Mouse (Mus musculus) stomach, embryonic 14.5 days (tissue): ENCODE measurements at regions not wholly inside any gene's neighbourhood (a gene's known extent, or its start where the extent isn't known, plus 50 kb on each side); places are given as distances from the start of the nearest gene placed in this dataset.

Experiments used
- ATAC-seq: fragments of 200-750 bp; cut with Nextera tagmentation; 2 replicates; pipeline ENCODE4 v1.8.0; 2017; ENCODE audit warnings: low read depth, moderate TSS enrichment; ENCODE audit not compliant: insufficient number of reproducible peaks, insufficient read depth, low FRiP score
- H3K27ac ChIP-seq: fragments of 300-500 bp; sonication (generic); 2 replicates; pipeline ENCODE4 v1.5.1; 2014; ENCODE audit warnings: mild to moderate bottlenecking, low read length, moderate library complexity, mixed read lengths
- H3K27me3 ChIP-seq: fragments of 300-500 bp; sonication (generic); 2 replicates; pipeline ENCODE4 v1.6.1; 2014; ENCODE audit warnings: low read length, control low read depth, mixed read lengths; ENCODE audit not compliant: control insufficient read depth, insufficient read depth
- H3K36me3 ChIP-seq: fragments of 300-500 bp; sonication (generic); 2 replicates; pipeline ENCODE4 v1.6.1; 2014; ENCODE audit warnings: mild to moderate bottlenecking, control low read depth, low read length, moderate library complexity, mixed read lengths; ENCODE audit not compliant: control insufficient read depth, insufficient read depth
- H3K4me1 ChIP-seq: fragments of 300-500 bp; sonication (generic); 2 replicates; pipeline ENCODE4 v1.6.1; 2014; ENCODE audit warnings: low read length, control low read depth, mixed read lengths; ENCODE audit not compliant: control insufficient read depth, insufficient read depth
- H3K4me2 ChIP-seq: fragments of 300-500 bp; sonication (generic); replicated peaks from 2 replicates; pipeline ENCODE4 v1.6.1; 2014; ENCODE audit warnings: low read depth, low read length, control low read depth
- H3K4me3 ChIP-seq: fragments of 300-500 bp; sonication (generic); 2 replicates; pipeline ENCODE4 v1.5.1; 2014; ENCODE audit warnings: low read depth, low read length, control low read depth
- H3K9ac ChIP-seq: fragments of 300-500 bp; sonication (generic); replicated peaks from 2 replicates; pipeline ENCODE4 v1.6.1; 2014; ENCODE audit warnings: low read depth, mild to moderate bottlenecking, control low read depth, low read length, moderate library complexity, mixed read lengths
- H3K9me3 ChIP-seq: fragments of 300-500 bp; sonication (generic); 2 replicates; pipeline ENCODE4 v1.6.1; 2016; ENCODE audit warnings: low read depth, low read length, control low read depth; ENCODE audit not compliant: control insufficient read depth
- WGBS: fragments of 180-500 bp; shearing (Covaris S2); extraction: QIAGEN DNeasy Blood & Tissue Kit; methylation state at CpG from one replicate; pipeline ENCODE4 v1.1.7; 2014; 5-methylcytosine and 5-hydroxymethylcytosine counted together

DNA sequence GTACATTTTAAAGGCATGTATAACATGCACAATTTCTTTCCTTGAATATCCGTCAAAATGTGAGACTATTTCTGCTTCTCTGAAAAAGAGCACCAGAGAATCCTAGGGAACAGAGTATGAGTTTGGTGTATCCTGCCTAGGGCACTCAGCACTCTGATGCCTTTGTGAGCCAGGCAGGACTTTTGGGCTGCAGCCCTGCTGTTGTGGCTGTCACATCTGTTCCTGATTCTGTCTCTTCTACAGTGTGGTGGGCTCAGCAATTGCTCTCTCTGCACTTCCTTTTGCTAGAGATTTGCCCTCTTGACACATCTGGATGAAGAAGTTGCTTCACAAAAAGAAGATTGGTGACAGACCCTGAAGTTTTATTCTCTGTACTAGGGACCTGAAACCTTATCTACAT, 73.9 kb upstream of the Defb41 start:
- H3K9me3 ChIP-seq = no peaks in the 10 kb centered on the region
- no peak overlapping the region for H3K4me2 ChIP-seq
- H3K9ac ChIP-seq = no peak overlapping the region
- 65% methylated on average over 1 of the region's 1 CpGs for WGBS
- no peak overlapping the region for H3K4me3 ChIP-seq
- no peak overlapping the region for H3K27ac ChIP-seq
- no peaks in the 10 kb centered on the region for H3K27me3 ChIP-seq
- H3K4me1 ChIP-seq = no peaks in the 10 kb centered on the region
- no peaks in the 10 kb centered on the region for H3K36me3 ChIP-seq
- ATAC-seq = no peak
